Mouse (Mus musculus): Measurements from ENCODE around the gene Hspa4. TPM values are rescaled to one million over a fixed set of nuclear protein-coding genes. Genes with fewer than 3 reads are reported as not detected.
"Not testable (repeated sequence)": the region's sequence is repeated elsewhere in the genome, so short reads cannot be mapped to it uniquely, and the experiment has no call there.

Gene Hspa4
- total RNA-seq (2021) (100 to 1,000 TPM; 194 to 257 TPM), polyA plus RNA-seq (2012; rRNA removed) (54.0 and 57.0 TPM in 2 replicates)
- long read RNA-seq, full-length matches to known transcripts: 83 of 96 reads
- long read RNA-seq, partial matches to known transcripts: 2 of 96 reads
- long read RNA-seq, other reads (novel, unspliced or antisense): 11 of 96 reads

DNA sequence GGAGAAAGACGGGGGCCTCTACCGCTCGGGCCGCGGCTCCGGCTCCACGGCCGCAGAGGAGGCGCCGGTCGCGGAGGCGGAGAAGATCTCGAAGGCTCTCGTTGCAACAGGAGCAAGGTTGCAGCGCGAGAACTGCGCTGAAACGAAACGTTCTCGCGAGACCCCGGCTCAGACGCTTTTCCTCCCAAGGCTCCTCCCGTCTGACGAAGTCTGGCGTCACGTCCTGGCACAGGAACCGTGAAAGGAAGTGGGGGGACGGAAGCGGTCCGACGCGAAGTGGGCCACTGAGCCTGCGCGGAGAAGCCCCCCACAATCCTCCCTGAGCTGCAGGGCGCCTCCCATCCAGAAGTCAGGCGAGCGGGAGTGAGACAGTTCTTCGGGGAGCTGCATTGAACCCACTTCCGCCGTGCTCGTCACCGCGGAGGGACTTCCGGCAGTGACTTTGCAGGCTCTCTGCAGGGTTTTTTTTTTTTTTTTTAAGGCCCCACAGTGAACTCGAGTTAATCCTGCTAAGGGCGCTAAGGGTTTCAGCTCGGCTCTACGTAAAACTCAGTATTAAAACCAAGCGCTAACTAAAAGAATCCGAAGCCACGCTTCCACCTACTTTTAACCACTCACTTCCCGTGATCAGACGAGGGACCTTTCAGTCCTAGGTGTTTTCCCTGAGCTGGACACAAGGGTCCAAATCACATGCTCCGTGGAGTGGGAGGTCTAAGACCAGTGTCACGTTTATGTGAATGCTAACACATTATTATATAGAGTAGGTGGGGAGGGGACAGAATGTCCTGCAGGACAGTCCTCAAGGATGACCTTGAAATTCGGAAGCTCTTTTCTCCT lies at the start of gene Hspa4:
Gene Hspa4 (minus strand): TSS at position 128 of the 837 bp plus-strand sequence.
- peak; percentile 98 for DNase-seq

DNA sequence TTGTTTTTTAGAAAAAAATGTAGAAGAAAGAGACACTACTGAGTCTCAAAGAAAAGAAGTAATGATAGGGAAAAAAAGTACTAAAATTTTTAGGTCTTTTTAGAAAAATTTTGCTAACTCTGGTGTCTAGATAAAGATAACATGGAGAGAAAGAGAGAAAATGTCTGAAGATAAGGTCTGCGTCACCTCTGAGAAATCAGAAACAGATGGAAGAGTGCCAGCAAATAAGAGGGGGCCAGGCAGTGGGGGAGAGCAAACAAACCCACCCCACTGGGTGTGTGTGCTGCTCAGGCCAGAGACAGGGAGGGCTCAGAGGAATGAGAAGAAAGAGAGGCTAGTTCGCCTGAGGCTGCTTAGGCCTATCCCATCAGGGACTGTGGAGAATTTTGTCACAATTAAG lies 45.5 kb upstream of the Hspa4 start:
- DNase-seq: no peak

DNA sequence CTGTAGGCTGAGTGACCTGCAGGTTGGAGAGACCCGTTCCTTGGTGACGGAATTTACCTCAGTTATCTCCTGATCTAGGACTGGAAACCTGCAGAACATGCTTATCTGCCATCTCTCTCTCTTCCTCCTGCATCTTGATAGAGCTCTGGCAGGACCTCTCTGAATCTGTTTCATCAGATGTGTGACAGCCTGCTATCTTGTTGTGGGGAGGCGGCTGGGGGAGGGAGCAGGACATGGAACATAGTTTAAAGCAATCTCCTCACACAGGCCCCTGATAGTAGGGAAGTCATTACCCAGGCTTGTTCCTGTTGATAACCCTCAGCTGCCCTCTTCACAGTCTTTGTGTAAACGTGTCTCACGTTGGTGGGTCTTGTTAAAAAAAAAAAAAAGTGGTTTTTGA lies 45.1 kb upstream of the Hspa4 start:
- no peak for DNase-seq

- no peak for DNase-seq
These were observed 42.5 kb upstream of the Hspa4 start for GRCm38 (mm10) chr11:53342711-53343110.

- not testable (repeated sequence) for DNase-seq
These were observed 40.8 kb upstream of the Hspa4 start for GRCm38 (mm10) chr11:53341019-53341418.

DNA sequence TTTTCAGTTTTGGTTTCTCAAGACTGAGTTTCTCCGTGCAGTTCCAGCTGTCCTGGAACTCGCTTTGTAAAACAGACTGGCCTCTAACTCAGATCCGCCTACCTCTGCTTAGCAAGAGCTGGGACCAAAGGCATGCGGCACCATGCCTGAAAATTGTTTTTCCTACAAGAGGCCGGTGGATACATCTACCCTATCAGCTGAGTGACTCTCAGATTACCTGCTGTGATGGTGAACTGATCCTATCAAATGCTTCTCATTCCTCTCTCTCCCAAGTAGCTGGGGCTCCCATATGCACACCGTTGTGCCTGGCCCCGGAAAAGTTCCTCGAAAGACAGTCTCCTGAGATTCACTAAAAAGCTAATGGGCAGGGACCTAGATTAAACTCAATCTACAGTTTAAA lies 37.4 kb upstream of the Hspa4 start:
- no peak for DNase-seq

DNA sequence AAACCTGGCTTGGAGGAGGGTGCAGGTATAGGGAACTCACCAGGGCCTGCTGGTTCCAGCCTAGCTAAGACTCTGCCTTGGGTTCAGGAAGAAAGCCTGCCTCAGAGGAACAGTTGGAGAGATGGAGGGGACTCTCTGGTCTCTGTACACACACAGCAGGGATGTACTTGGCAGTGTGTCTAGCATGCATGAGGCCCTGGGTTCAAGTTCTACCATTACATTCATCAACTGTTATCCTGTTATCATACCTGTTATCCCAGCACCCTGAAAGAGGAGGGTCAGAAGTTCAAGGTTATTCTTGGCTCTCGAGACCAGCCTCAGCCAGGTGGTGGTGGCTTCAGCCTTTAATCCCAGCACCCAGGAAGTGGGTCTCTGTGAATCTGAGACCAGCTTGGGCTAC lies 36.7 kb upstream of the Hspa4 start:
- no peak for DNase-seq

- DNase-seq: no peak
These were observed 35.9 kb upstream of the Hspa4 start for GRCm38 (mm10) chr11:53336182-53336571.

DNA sequence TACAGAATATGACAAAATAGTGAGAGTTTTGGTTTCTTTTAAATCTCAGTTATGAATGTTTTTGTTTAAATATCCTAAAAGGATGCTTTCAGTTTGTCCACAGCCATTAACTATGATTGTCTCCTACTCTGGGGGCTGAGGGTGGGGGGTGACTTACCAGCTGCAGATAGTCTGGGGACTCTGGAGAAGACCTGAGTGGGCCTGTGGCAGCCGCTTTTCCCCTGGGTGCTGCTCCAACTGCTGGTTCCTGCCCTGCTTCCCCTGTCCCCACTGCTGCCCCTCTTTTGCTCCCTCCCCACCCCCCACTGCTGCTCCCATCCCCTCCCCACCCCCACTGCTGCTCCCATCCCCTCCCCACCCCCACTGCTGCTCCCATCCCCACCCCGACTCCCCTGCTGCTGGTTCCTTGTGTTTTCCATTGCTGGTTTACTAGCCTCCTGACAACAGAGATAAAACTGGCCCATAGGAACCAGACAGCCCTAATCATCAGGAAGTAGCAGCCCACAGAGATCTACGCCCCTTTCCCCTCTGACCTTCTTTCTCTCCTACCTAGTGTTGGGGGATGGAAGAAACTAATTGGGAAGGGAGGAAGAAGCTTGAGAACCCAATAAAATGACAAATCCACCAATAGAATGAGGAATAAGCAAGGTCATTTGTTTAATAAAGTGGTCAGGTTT lies 35.4 kb upstream of the Hspa4 start:
- DNase-seq: no peak

GRCm38 (mm10) chr11:53332076-53332680 lies 31.9 kb upstream of the Hspa4 start:
- no peak for DNase-seq

DNA sequence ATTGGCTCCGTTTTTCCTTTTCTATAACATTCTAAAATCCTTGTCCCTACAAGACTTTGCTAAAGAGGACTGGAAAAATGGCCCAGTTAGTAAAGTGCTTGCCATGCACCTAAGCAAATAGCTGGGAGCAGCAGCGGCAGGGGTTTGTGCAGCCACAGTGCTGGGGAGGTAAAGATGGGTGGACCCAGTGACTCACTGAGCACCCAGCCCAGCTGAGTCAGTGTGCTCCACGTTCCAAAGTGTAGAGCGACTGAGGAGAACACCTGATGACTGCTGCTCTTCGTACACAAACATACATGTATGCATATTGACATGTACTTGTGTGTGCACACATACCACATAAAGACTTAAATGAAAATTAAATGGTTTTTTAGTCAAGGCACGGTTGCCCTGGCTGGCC lies 30.9 kb upstream of the Hspa4 start:
- DNase-seq: no peak

GRCm38 (mm10) chr11:53330325-53330724 lies 30.1 kb upstream of the Hspa4 start:
- DNase-seq: no peak

DNA sequence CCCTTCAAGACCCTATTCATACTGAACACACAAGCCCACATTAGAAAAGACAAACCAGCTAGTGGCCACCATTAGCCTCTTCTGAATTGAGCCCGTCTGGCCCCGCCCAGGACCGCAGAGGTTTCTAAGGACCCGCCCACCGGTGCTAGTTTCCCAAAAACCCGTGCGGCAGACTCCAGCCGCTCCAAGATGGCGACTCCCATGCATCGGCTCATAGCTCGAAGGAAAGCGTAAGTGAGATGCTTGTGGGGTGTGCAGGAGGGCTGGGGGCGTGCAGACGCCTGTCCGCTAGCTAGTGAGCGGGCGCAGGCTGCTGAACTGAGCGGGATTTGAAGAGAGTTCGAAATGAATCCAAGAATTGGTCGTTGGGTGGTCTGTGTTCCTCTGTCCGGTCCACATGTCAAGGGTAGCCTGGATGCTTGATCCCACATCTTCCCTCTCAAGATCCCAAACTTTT lies 24.3 kb upstream of the Hspa4 start, which contains the start of gene Zcchc10:
Gene Zcchc10 (plus strand): TSS at position 168 of the 457 bp plus-strand sequence.
- DNase-seq: peak; percentile 92

- DNase-seq: not testable (repeated sequence)
These were observed 19.6 kb upstream of the Hspa4 start for GRCm38 (mm10) chr11:53319867-53320266.

GRCm38 (mm10) chr11:53318568-53318967 lies 18.3 kb upstream of the Hspa4 start:
- not testable (repeated sequence) for DNase-seq

GRCm38 (mm10) chr11:53318041-53318440 lies 17.8 kb upstream of the Hspa4 start:
- DNase-seq: no peak

- DNase-seq: no peak
These were observed 16.7 kb upstream of the Hspa4 start for GRCm38 (mm10) chr11:53316996-53317395.

GRCm38 (mm10) chr11:53314770-53315173 lies 14.5 kb upstream of the Hspa4 start:
- no peak for DNase-seq

- not testable (repeated sequence) for DNase-seq
These were observed 12.6 kb upstream of the Hspa4 start for GRCm38 (mm10) chr11:53312823-53313222.

GRCm38 (mm10) chr11:53311385-53311784 lies 11.1 kb upstream of the Hspa4 start:
- DNase-seq: no peak

DNA sequence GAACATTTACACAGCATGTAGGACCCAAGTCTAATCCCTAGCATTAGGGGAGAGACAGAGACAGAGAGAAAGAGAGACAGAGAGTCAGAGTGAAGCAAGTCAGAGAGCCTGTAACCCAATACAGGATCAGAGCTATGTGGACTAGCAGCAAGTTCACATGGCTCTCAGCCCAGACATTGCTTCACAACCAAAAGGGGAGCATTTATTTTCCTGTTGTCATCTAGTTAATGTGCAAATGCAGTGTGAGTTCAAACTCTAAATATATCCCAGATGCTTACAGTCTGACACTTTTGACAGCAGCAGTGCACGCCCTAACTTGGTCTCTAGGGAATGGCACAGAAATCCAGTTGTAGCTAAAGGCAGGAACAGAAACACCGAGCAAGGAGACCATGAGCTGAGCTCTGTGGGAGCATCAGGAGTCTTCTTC lies 8.6 kb upstream of the Hspa4 start:
- DNase-seq: peak; percentile 87

- DNase-seq: peak; percentile 76
These were observed 8.1 kb upstream of the Hspa4 start for GRCm38 (mm10) chr11:53308251-53308864.

All from adrenal gland, adult 2 months (tissue).